Mouse (Mus musculus) stomach, postnatal 0 days (tissue): Measurements from ENCODE around the gene Myo18b. TPM values are rescaled to one million over a fixed set of nuclear protein-coding genes. Genes with fewer than 3 reads are reported as not detected.

Experiments
- ATAC-seq: fragments of 200-750 bp; cut with Nextera tagmentation; 2 replicates; pipeline ENCODE4 v1.8.0; 2017; ENCODE audit not compliant: low FRiP score, low TSS enrichment
- DNase-seq: peaks from one replicate; pipeline ENCODE4 v3.0.0-alpha.2; 2016; ENCODE audit warnings: low spot score
- H3K27ac ChIP-seq: fragments of 300-500 bp; sonication (generic); replicated peaks from 2 replicates; pipeline ENCODE4 v1.5.1; 2014; ENCODE audit warnings: mild to moderate bottlenecking, control low read depth
- H3K27me3 ChIP-seq: fragments of 300-500 bp; sonication (generic); 2 replicates; pipeline ENCODE4 v1.6.1; 2014; ENCODE audit warnings: low read length; ENCODE audit not compliant: control insufficient read depth, insufficient read depth
- H3K36me3 ChIP-seq: fragments of 300-500 bp; sonication (generic); 2 replicates; pipeline ENCODE4 v1.6.1; 2014; ENCODE audit warnings: low read length, mixed read lengths; ENCODE audit not compliant: control insufficient read depth, insufficient read depth
- H3K4me1 ChIP-seq: fragments of 300-500 bp; sonication (generic); replicated peaks from 2 replicates; pipeline ENCODE4 v1.6.1; 2014; ENCODE audit warnings: antibody characterized with exemption; ENCODE audit not compliant: control insufficient read depth, insufficient read depth
- H3K4me2 ChIP-seq: fragments of 300-500 bp; sonication (generic); replicated peaks from 2 replicates; pipeline ENCODE4 v1.6.1; 2014; ENCODE audit warnings: low read depth, mild to moderate bottlenecking, control low read depth, moderate library complexity
- H3K4me3 ChIP-seq: fragments of 300-500 bp; sonication (generic); 2 replicates; pipeline ENCODE4 v1.5.1; 2014; ENCODE audit warnings: low read depth, low read length, control low read depth
- H3K9ac ChIP-seq: fragments of 300-500 bp; sonication (generic); 2 replicates; pipeline ENCODE4 v1.6.1; 2014; ENCODE audit warnings: mild to moderate bottlenecking, low read length, control low read depth, mixed read lengths
- H3K9me3 ChIP-seq: fragments of 300-500 bp; sonication (generic); 2 replicates; pipeline ENCODE4 v1.6.1; 2016; ENCODE audit warnings: low read length; ENCODE audit not compliant: control insufficient read depth
- CTCF ChIP-seq: IDR thresholded peaks from 2 replicates; pipeline ENCODE4 v1.5.1; 2016; ENCODE audit warnings: antibody characterized with exemption, low read depth, mild to moderate bottlenecking, moderate library complexity
- EP300 ChIP-seq: optimal IDR thresholded peaks from 2 replicates; pipeline ENCODE3; 2016; ENCODE audit warnings: antibody characterized with exemption
- WGBS: fragments of 180-500 bp; shearing (Covaris S2); extraction: QIAGEN DNeasy Blood & Tissue Kit; methylation state at CpG from one replicate; pipeline ENCODE4 v1.1.7; 2014; 5-methylcytosine and 5-hydroxymethylcytosine counted together
- polyA plus RNA-seq: library from polyadenylated mRNA; unstranded; fragments of >200 nt; fragmentation: Nextera tagmentation; extraction: Ambion mirVana; gene quantifications from 2 replicates; pipeline ENCODE4 v1.2.1, GENCODE M21; 2015

Gene Myo18b
- polyA plus RNA-seq, 1 experiment from 2014 or later, result 0.17 TPM

DNA sequence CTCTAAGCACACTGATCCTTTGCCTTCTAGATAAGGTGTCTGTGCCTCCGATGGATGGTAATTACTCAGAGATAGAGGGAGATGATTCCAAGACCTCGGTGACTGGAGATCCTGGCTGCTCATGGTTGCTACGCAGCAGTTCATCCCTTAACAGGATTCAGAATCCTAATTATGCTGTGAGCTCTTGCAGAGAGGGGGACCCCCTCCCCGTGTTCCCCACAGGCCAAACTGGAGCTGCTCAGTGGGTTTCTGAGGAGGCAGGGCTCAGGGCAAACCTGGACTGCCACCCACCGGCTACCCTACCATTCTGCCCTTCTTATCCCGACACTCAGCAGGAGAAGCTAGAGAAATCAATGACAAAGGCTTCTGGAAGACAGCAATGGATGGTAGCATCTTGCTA lies 54.3 kb downstream of the Myo18b start:
- H3K4me3 ChIP-seq, result no peak overlapping the region
- no peak overlapping the region for H3K9ac ChIP-seq
- H3K4me1 ChIP-seq, result no peaks in the 10 kb centered on the region
- H3K27ac ChIP-seq, result no peak overlapping the region
- DNase-seq (no peak), ATAC-seq (no peak)
- TF ChIP-seq EP300 (no peak), CTCF (no peak)
- no peaks in the 10 kb centered on the region for H3K27me3 ChIP-seq
- no peaks in the 10 kb centered on the region for H3K36me3 ChIP-seq
- WGBS, result 59% methylated on average over 6 of the region's 6 CpGs
- H3K4me2 ChIP-seq, result no peak overlapping the region
- H3K9me3 ChIP-seq, result no peaks in the 10 kb centered on the region

GRCm38 (mm10) chr5:112834896-112835295 lies 61.3 kb downstream of the Myo18b start:
- H3K4me2 ChIP-seq, result no peak overlapping the region
- no peaks in the 10 kb centered on the region for H3K4me1 ChIP-seq
- H3K9ac ChIP-seq, result no peak overlapping the region
- no peaks in the 10 kb centered on the region for H3K36me3 ChIP-seq
- no peak overlapping the region for H3K27ac ChIP-seq
- no peaks in the 10 kb centered on the region for H3K9me3 ChIP-seq
- TF ChIP-seq CTCF (no peak), EP300 (no peak)
- ATAC-seq (no peak), DNase-seq (no peak)
- H3K4me3 ChIP-seq, result no peak overlapping the region
- no peaks in the 10 kb centered on the region for H3K27me3 ChIP-seq

- Histone ChIP-seq H3K9ac (no peak overlapping the region), H3K9me3 (no peaks in the 10 kb centered on the region), H3K36me3 (no peaks in the 10 kb centered on the region), H3K27ac (no peak overlapping the region), H3K4me2 (no peak overlapping the region), H3K4me1 (no peaks in the 10 kb centered on the region), H3K4me3 (no peak overlapping the region), H3K27me3 (no peaks in the 10 kb centered on the region)
- ATAC-seq (no peak), DNase-seq (no peak)
- 69% methylated on average over 11 of the region's 11 CpGs for WGBS
- no peak for TF ChIP-seq EP300
- TF ChIP-seq CTCF, result no peak
Observed at GRCm38 (mm10) chr5:112833866-112834265, 62.3 kb downstream of the Myo18b start.

DNA sequence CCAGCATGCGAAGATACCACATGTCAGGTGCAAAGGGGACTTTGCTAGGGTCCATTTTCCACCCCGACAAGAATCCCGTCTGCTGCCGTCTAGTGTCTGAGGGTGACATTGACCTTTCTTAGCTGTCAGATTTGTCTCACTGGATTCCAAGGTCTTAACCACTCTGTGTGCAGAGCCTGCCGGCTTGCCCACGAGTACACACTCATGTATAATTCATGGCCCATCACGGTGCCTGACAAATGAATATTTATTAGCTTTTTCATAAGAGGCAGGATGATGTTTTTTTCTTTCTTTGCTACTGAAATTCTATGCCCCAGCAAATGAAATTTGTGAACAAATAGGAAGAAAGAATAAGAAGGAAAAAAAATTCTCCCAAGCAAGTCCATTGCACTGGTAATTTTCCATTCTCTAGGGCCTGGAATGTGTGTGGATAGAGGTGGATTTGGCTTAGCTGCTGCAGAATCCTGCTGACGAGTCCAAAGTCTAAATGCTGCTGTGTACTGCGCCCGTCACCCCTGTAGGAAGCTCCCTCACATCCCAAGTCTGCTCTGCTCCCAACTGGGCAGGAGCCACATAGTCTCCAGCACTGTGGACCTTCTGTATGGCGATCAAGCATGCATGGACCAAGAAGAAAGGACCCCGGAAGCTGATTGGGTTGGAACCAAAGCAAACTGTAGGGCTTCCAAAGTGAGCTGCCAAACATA lies 70.9 kb downstream of the Myo18b start:
- DNase-seq (no peak), ATAC-seq (no peak)
- no peak overlapping the region for H3K9ac ChIP-seq
- no peaks in the 10 kb centered on the region for H3K36me3 ChIP-seq
- TF ChIP-seq CTCF (no peak), EP300 (no peak)
- no peak overlapping the region for H3K4me3 ChIP-seq
- H3K27ac ChIP-seq, result no peak overlapping the region
- no peaks in the 10 kb centered on the region for H3K9me3 ChIP-seq
- no peak overlapping the region for H3K4me2 ChIP-seq
- 70% methylated on average over 12 of the region's 12 CpGs for WGBS
- no peaks in the 10 kb centered on the region for H3K27me3 ChIP-seq
- H3K4me1 ChIP-seq, result no peaks in the 10 kb centered on the region

- DNase-seq (peak; percentile 55), ATAC-seq (no peak)
- Histone ChIP-seq H3K9me3 (no peaks in the 10 kb centered on the region), H3K9ac (no peak overlapping the region), H3K4me3 (no peak overlapping the region), H3K4me1 (no peaks in the 10 kb centered on the region), H3K36me3 (no peaks in the 10 kb centered on the region), H3K27ac (no peak overlapping the region), H3K4me2 (no peak overlapping the region), H3K27me3 (no peaks in the 10 kb centered on the region)
- WGBS, result 32% methylated on average over 13 of the region's 13 CpGs
- TF ChIP-seq EP300 (no peak), CTCF (no peak)
Observed at GRCm38 (mm10) chr5:112824376-112824775, 71.8 kb downstream of the Myo18b start.

DNA sequence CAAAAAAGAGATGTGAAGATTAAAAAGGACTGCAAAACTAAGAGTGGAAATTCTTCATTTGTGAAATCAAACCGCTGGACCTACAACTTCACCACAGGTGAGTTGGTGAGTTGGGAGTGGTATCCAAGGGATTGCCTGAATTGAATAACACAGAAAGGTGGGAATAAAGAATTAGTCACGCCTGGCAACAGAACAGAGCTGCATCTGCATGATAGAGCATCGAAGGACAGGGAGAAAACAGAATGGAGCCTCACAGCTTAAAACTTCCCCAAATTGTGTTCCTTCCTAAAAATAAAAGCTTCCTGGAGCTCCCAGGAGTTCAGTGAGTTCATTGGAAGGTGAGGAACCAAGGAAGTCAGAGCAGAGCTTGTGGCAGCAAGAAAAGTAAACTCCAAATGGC lies 73.7 kb downstream of the Myo18b start:
- no peak for DNase-seq
- no peaks in the 10 kb centered on the region for H3K9me3 ChIP-seq
- no peaks in the 10 kb centered on the region for H3K4me1 ChIP-seq
- ATAC-seq, result no peak
- H3K9ac ChIP-seq, result no peak overlapping the region
- no peak for TF ChIP-seq EP300
- no peak for TF ChIP-seq CTCF
- 66% methylated on average over 3 of the region's 3 CpGs for WGBS
- H3K27me3 ChIP-seq, result no peaks in the 10 kb centered on the region
- no peak overlapping the region for H3K4me2 ChIP-seq
- no peak overlapping the region for H3K4me3 ChIP-seq
- H3K36me3 ChIP-seq, result no peaks in the 10 kb centered on the region
- H3K27ac ChIP-seq, result no peak overlapping the region
